Comparison of ENCODE assay signal across 8 mouse cellular contexts in genomic region chr3:34647688-34648087, GRCm38 (mm10). TPM values are rescaled to one million over a fixed set of nuclear protein-coding genes. Genes with fewer than 3 reads are reported as not detected.
DNase-seq lines count a peak whose midpoint lies in the region; ATAC-seq and TF ChIP-seq lines count a peak whose summit lies in the region.

No protein-coding gene starts in this region.

- no peak for TF ChIP-seq EP300 in heart, adult 2 months (IDR thresholded peaks at IDR 0.05; ENCODE audit: insufficient read depth, low read depth, low read length)

- peak; percentile 89 for TF ChIP-seq CTCF in heart, adult 2 months (IDR thresholded peaks at IDR 0.05)

- no peak for TF ChIP-seq POLR2A in heart, adult 2 months (IDR thresholded peaks at IDR 0.05; ENCODE audit: insufficient read depth, low read depth, low read length)

- ATAC-seq in embryonic facial prominence, embryonic 14.5 days (ENCODE audit: low read depth), result no peak
- no peak for ATAC-seq in midbrain, embryonic 16.5 days

- H3K79me2 ChIP-seq in heart, adult 2 months (replicated peaks; ENCODE audit: control insufficient read depth, insufficient read depth, low read length), result no peaks in the 10 kb centered on the region

- H3K36me3 ChIP-seq in heart, adult 2 months (ENCODE audit: control insufficient read depth, insufficient read depth, low read length), result no peaks in the 10 kb centered on the region; the same call in 1 of the 2 replicates
- no peaks in the 10 kb centered on the region for H3K36me3 ChIP-seq in embryonic facial prominence, embryonic 14.5 days (ENCODE audit: control insufficient read depth, insufficient read depth, low read length)
- peaks cover 13% of the 10 kb centered on the region for H3K36me3 ChIP-seq in hindbrain, embryonic 10.5 days
- no peaks in the 10 kb centered on the region for H3K36me3 ChIP-seq in midbrain, embryonic 16.5 days (ENCODE audit: control insufficient read depth, insufficient read depth, low read length)

- peaks cover 35% of the 10 kb centered on the region for H3K27me3 ChIP-seq in heart, adult 2 months (ENCODE audit: control insufficient read depth, insufficient read depth, low read length)
- peaks cover 92% of the 10 kb centered on the region for H3K27me3 ChIP-seq in embryonic facial prominence, embryonic 14.5 days (replicated peaks; ENCODE audit: control insufficient read depth, insufficient read depth, low read length)
- H3K27me3 ChIP-seq in hindbrain, embryonic 10.5 days (ENCODE audit: insufficient read depth, poor library complexity, severe bottlenecking), result peaks cover 60% of the 10 kb centered on the region
- peaks cover 16% of the 10 kb centered on the region for H3K27me3 ChIP-seq in midbrain, embryonic 16.5 days (ENCODE audit: control insufficient read depth, insufficient read depth, low read depth, low read length)

- H3K9me3 ChIP-seq in embryonic facial prominence, embryonic 14.5 days (ENCODE audit: control insufficient read depth, low read length), result no peaks in the 10 kb centered on the region
- no peaks in the 10 kb centered on the region for H3K9me3 ChIP-seq in hindbrain, embryonic 10.5 days
- H3K9me3 ChIP-seq in midbrain, embryonic 16.5 days (replicated peaks; ENCODE audit: control insufficient read depth, low read length, poor library complexity, severe bottlenecking), result no peaks in the 10 kb centered on the region

- H3K9ac ChIP-seq in heart, adult 2 months (ENCODE audit: low read depth, low read length), result no peak overlapping the region
- no peak overlapping the region for H3K9ac ChIP-seq in embryonic facial prominence, embryonic 14.5 days (ENCODE audit: low read depth, low read length)
- 0 out of 2 replicates have a peak overlapping the region, but pooled peaks have one; percentile 3 for H3K9ac ChIP-seq in midbrain, embryonic 16.5 days (ENCODE audit: low read depth, low read length)

- no peak overlapping the region for H3K4me3 ChIP-seq in heart, adult 2 months
- no peak overlapping the region for H3K4me3 ChIP-seq in embryonic facial prominence, embryonic 14.5 days (ENCODE audit: low read depth, low read length)
- peak overlapping the region; percentile 68 for H3K4me3 ChIP-seq in hindbrain, embryonic 10.5 days
- peak overlapping the region; percentile 1; the same call in 1 of the 2 replicates for H3K4me3 ChIP-seq in midbrain, embryonic 16.5 days (ENCODE audit: low read depth, low read length)

- H3K4me1 ChIP-seq in heart, adult 2 months (ENCODE audit: control insufficient read depth, insufficient read depth, low read length), result no peaks in the 10 kb centered on the region
- peaks cover under 1% of the 10 kb centered on the region; the same call in 1 of the 2 replicates for H3K4me1 ChIP-seq in embryonic facial prominence, embryonic 14.5 days (ENCODE audit: control insufficient read depth, insufficient read depth, low read length)
- H3K4me1 ChIP-seq in hindbrain, embryonic 10.5 days (replicated peaks), result peaks cover 54% of the 10 kb centered on the region
- H3K4me1 ChIP-seq in midbrain, embryonic 16.5 days (ENCODE audit: control insufficient read depth, insufficient read depth, low read length), result peaks cover 23% of the 10 kb centered on the region

- H3K4me2 ChIP-seq in embryonic facial prominence, embryonic 14.5 days (ENCODE audit: low read depth, low read length), result no peak overlapping the region
- peak overlapping the region; percentile 54 for H3K4me2 ChIP-seq in midbrain, embryonic 16.5 days (ENCODE audit: low read length)

- intact Hi-C loops in heart, adult 2 months (cut with DNase I), result loop anchor here (1.0 to 10.0 kb wide), 3 partner anchors 413 to 835 kb away; no protein-coding TSS in a partner anchor
- intact Hi-C loops in heart, postnatal 25 days (cut with DNase I), result loop anchor here (1.0 to 10.0 kb wide), 5 partner anchors 456 to 835 kb away; no protein-coding TSS in a partner anchor
- intact Hi-C loops in left cerebral cortex, postnatal 14 days (cut with DNase I), result loop anchor here (1.0 to 5.0 kb wide), 4 partner anchors 455 to 927 kb away; no protein-coding TSS in a partner anchor

- peak; percentile 49 to 78 for DNase-seq in heart, adult 2 months
- no peak for DNase-seq in heart, postnatal 25 days (ENCODE audit: low spot score)
- peak; percentile 35 for DNase-seq in adrenal gland, adult 8-10 months
- peak; percentile 88 for DNase-seq in embryonic facial prominence, embryonic 14.5 days (ENCODE audit: low spot score)
- DNase-seq in hindbrain, embryonic 10.5 days (ENCODE audit: low spot score), result peak; percentile 89
- peak; percentile 87 to 89 for DNase-seq in left cerebral cortex, postnatal 14 days (ENCODE audit: low spot score in 2 of 2)
- DNase-seq in thymus, postnatal 36 days, result peak; percentile 19 to 24

- 1% methylated on average over 14 of the region's 14 CpGs for WGBS in heart, adult 2 months
- under 1% methylated on average over 14 of the region's 14 CpGs for WGBS in embryonic facial prominence, embryonic 14.5 days
- 0% methylated on average over 14 of the region's 14 CpGs for WGBS in hindbrain, embryonic 10.5 days
- WGBS in midbrain, embryonic 16.5 days, result under 1% methylated on average over 14 of the region's 14 CpGs

- H3K27ac ChIP-seq in heart, adult 2 months, result no peak overlapping the region
- H3K27ac ChIP-seq in embryonic facial prominence, embryonic 14.5 days (replicated peaks; ENCODE audit: low read depth, low read length), result no peak overlapping the region
- H3K27ac ChIP-seq in hindbrain, embryonic 10.5 days, result peak overlapping the region; percentile 93
- peak overlapping the region; percentile 85 for H3K27ac ChIP-seq in midbrain, embryonic 16.5 days (ENCODE audit: low read length)

RNA-seq across cellular contexts. Expression of gene Sox2, which starts 2.5 kb away (rescaled TPM):
- not detected for total RNA-seq in heart, adult 2 months (2021)
- 0.66 TPM in 1 of 2 replicates, not detected in the other for polyA plus RNA-seq in heart, adult 2 months (2012; rRNA removed)
- total RNA-seq in heart, postnatal 25 days (2021), result not detected
- under 1 TPM; 0.28 to 0.38 (median 0.33) TPM for total RNA-seq in adrenal gland, adult 8-10 months (2022)
- 4.3 and 5.1 TPM in 2 replicates for polyA plus RNA-seq in embryonic facial prominence, embryonic 14.5 days (2014; fragmentation: Nextera tagmentation; extraction: Ambion mirVana)
- polyA plus RNA-seq in hindbrain, embryonic 10.5 days (2016; fragmentation: Nextera tagmentation; extraction: Ambion mirVana), result 23.4 and 24.2 TPM in 2 replicates
- 10 to 100 TPM; 27.8 to 45.3 TPM for total RNA-seq in left cerebral cortex, postnatal 14 days (2021)
- polyA plus RNA-seq in midbrain, embryonic 16.5 days (2015; fragmentation: Nextera tagmentation; extraction: Ambion mirVana), result 14.3 and 22.2 TPM in 2 replicates

Comparison
In these comparisons a context has a peak if more than half of its experiments do, and no peak if none do; other contexts are left out.
1. H3K27ac ChIP-seq: peak in hindbrain, embryonic 10.5 days (single experiment) and midbrain, embryonic 16.5 days (single experiment); none in heart, adult 2 months (single experiment) and embryonic facial prominence, embryonic 14.5 days (single experiment).
2. H3K4me3 ChIP-seq: peak in hindbrain, embryonic 10.5 days (single experiment) and midbrain, embryonic 16.5 days (single experiment); none in heart, adult 2 months (single experiment) and embryonic facial prominence, embryonic 14.5 days (single experiment).
3. RNA of gene Sox2, which starts 2.5 kb away (total RNA-seq): 27.8 to 45.3 TPM in left cerebral cortex, postnatal 14 days; 0.28 to 0.38 TPM in adrenal gland, adult 8-10 months, not detected in heart, postnatal 25 days and not detected in heart, adult 2 months; every median in the first group is over 10 times any median in the second.